Mouse (Mus musculus): ENCODE results near the gene Ripor3. TPM values are rescaled to one million over a fixed set of nuclear protein-coding genes. Genes with fewer than 3 reads are reported as not detected.
A peak's percentile ranks its signal among the peaks of the same experiment; 100 is the strongest.

Ripor3 gene
- total RNA-seq, 2 experiments from 2014 or later, result 0.20 to 0.33 TPM

DNA sequence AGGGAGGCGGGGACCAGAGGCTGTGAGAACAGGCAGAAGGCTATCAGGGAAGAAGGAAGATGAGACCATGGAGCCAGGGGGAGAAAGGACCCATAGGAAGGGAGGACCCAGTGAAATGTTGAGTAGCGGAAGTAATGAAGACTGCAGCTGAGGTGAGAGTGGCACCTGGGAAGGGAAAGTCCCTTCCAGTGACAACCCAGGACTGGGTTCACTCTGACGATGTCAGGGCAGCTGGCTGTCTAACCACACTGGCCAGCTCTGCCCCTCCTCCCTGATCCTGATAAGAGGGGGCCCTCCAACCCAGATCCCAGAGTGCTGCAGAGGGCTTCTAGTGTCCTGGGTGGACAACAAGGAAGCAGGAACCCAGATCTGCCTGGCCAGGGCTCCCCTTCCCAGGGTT is 12.9 kb downstream of the Ripor3 start:
- no peak for TF ChIP-seq CTCF (IDR thresholded peaks at IDR 0.05)
- DNase-seq, result no peak
- no peak overlapping the region for H3K4me3 ChIP-seq
- no peak overlapping the region for H3K27ac ChIP-seq
- intact Hi-C loops (cut with DNase I), result no loop called here

DNA sequence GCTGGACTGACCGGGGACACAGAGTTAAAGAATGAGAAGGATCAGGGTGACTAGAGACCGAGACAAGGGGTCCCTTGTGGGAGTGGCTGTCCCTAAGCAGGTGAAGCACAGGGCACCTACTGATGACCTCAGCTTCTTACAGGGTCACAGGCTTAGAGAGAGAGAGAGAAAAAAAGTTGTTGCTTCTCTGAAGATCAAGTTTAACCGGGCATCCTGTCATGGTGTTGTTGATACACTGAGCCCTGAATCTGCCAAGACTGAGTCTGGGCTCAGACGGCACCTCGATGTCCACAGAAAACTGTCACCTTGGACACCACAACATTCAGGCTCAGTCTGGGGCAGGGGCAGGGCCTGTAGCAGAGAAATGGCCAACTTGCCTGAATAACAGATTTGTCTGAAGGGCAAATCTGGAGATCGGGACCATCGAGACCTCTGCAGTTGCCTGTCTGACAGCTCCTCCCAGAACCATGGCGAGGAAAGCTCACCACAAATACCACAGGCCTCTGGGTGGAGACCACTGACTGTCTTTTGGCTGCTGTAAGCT is 13.7 kb downstream of the Ripor3 start:
- Histone ChIP-seq H3K4me3 (no peak overlapping the region), H3K27ac (no peak overlapping the region)
- TF ChIP-seq CTCF (IDR thresholded peaks at IDR 0.05), result no peak
- intact Hi-C loops (cut with DNase I), result no loop called here
- DNase-seq, result no peak

- TF ChIP-seq CTCF (IDR thresholded peaks at IDR 0.05), result no peak
- H3K4me3 ChIP-seq, result no peak overlapping the region
- no peak for DNase-seq
- intact Hi-C loops (cut with DNase I), result no loop called here
- no peak overlapping the region for H3K27ac ChIP-seq
Measured at GRCm38 (mm10) chr2:167995870-167996635, 14.4 kb downstream of the Ripor3 start.

DNA sequence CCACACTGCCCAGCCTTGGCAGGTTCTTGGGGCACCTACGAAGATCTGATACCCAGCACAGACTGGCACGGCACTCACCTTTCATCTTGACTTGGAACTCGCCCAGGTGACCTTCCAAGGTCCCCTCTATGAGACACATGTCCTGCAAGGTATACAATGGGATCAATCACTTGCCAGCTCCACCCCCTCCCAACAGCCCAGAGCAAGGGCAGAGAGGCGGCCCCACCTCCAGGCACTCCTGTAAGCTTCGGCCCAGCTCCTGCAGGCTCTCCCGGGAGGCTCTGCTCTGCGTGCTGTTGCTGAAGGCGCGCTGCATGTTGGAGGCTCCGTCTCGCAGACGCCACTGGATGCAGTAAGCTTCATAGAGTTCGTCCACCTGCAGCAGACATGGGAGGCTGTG is 17.2 kb downstream of the Ripor3 start:
- intact Hi-C loops (cut with DNase I), result no loop called here
- H3K27ac ChIP-seq, result no peak overlapping the region
- TF ChIP-seq CTCF (IDR thresholded peaks at IDR 0.05), result no peak
- no peak overlapping the region for H3K4me3 ChIP-seq
- no peak for DNase-seq

GRCm38 (mm10) chr2:167989310-167989709 is 21.1 kb downstream of the Ripor3 start:
- intact Hi-C loops (cut with DNase I), result loop anchor here (5.0 to 10.0 kb wide), 2 partner anchors 85 to 108 kb away; no protein-coding TSS in a partner anchor
- TF ChIP-seq CTCF (IDR thresholded peaks at IDR 0.05), result no peak

DNA sequence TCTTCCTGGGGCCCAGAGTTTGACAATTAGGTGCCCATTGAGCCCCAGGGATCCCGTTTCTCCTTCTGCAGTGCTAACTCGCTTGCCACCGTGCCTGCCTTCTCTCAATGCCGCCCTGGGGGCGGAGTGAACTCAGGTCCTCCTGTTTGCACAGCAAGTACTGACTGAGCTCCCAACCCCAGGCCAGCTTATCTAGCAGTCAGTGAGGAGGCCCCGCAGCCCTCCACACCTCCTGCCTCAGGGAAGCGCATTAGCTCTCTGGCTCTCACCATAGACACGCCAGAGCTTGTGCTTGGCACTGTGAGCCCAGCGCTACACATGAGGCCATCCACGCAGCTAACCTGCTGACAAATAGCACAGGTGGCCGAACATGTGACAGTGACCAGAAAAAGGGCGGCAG is 22.8 kb downstream of the Ripor3 start:
- Histone ChIP-seq H3K4me3 (no peak overlapping the region), H3K27ac (no peak overlapping the region)
- intact Hi-C loops (cut with DNase I), result loop anchor here (5.0 to 10.0 kb wide), 2 partner anchors 83 to 110 kb away; no protein-coding TSS in a partner anchor
- DNase-seq, result no peak
- no peak for TF ChIP-seq CTCF (IDR thresholded peaks at IDR 0.05)

More at GRCm38 (mm10) chr2:167989310-167989709, 21.1 kb downstream of the Ripor3 start:
- peak; percentile 62 for DNase-seq
- Histone ChIP-seq H3K4me3 (no peak overlapping the region), H3K27ac (peak overlapping the region; percentile 7; the same call in 1 of the 2 replicates)

- peak; percentile 61 for TF ChIP-seq CTCF (IDR thresholded peaks at IDR 0.05)
- Histone ChIP-seq H3K4me3 (no peak overlapping the region), H3K27ac (no peak overlapping the region)
- intact Hi-C loops (cut with DNase I), result loop anchor here (5.0 to 10.0 kb wide), 2 partner anchors 82 to 111 kb away; no protein-coding TSS in a partner anchor
- DNase-seq, result peak; percentile 58
Measured at GRCm38 (mm10) chr2:167986762-167987161, 23.7 kb downstream of the Ripor3 start.

GRCm38 (mm10) chr2:167984946-167985345 is 25.5 kb downstream of the Ripor3 start:
- intact Hi-C loops (cut with DNase I), result loop anchor here (5.0 to 10.0 kb wide), 2 partner anchors 80 to 112 kb away; no protein-coding TSS in a partner anchor
- Histone ChIP-seq H3K27ac (no peak overlapping the region), H3K4me3 (no peak overlapping the region)
- no peak for DNase-seq
- TF ChIP-seq CTCF (IDR thresholded peaks at IDR 0.05), result peak; percentile 25; the same call in 1 of the 2 replicates

- Histone ChIP-seq H3K27ac (peak overlapping the region; percentile 5; the same call in 1 of the 2 replicates), H3K4me3 (no peak overlapping the region)
- TF ChIP-seq CTCF (IDR thresholded peaks at IDR 0.05), result no peak
- no peak for DNase-seq
- intact Hi-C loops (cut with DNase I), result loop anchor here (10.0 kb wide), 1 partner anchor 80 kb away; no protein-coding TSS in a partner anchor
Measured at GRCm38 (mm10) chr2:167984371-167984770, 26.0 kb downstream of the Ripor3 start.

GRCm38 (mm10) chr2:167982646-167983045 is 27.8 kb downstream of the Ripor3 start:
- peak; percentile 46 for TF ChIP-seq CTCF (IDR thresholded peaks at IDR 0.05)
- DNase-seq, result no peak
- no peak overlapping the region for H3K4me3 ChIP-seq
- no peak overlapping the region for H3K27ac ChIP-seq
- intact Hi-C loops (cut with DNase I), result loop anchor here (10.0 kb wide), 1 partner anchor 78 kb away; no protein-coding TSS in a partner anchor

DNA sequence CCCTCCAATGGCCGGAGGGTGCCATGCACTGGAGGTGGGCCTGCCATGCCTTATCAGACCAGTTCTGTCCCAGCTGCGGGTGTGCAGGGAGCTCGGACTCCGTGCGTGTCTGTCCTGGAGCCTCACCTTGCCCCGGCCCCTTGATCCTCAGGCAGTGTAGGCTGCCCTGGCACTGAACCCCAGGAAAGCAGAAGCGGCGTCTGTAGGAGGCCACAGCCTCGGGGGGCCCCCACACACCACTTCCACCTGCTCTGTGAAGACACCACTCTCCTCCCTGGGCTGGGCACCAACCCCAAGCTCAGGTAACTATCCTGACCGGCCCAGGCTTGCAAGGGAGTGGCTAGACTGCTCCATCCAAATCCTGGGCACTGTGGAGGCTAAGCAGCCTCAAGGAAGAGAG is 30.0 kb downstream of the Ripor3 start:
- intact Hi-C loops (cut with DNase I), result loop anchor here (10.0 kb wide), 1 partner anchor 76 kb away; no protein-coding TSS in a partner anchor
- H3K4me3 ChIP-seq, result no peak overlapping the region

DNA sequence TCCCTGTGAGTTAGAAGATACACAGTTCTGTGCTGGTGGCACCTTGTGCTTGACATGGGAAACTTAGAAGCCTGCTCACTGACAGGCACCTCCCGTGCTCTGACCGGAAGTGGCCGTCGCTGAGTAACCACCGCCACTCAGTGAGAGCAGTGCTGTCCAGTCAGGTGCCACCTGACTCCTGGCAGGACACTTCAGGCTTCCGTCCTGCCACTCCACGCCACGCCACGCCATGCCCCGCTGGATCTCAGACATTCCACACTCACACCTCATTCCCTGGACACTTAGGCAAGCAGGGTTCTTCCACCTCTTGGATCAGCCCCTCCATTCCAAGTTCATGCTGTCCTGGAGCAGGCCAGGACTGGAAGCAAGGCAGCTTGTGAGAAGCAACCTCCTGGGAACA is 32.1 kb downstream of the Ripor3 start:
- intact Hi-C loops (cut with DNase I), result no loop called here
- TF ChIP-seq CTCF (IDR thresholded peaks at IDR 0.05), result no peak
- DNase-seq, result no peak

More for the DNA sequence above, 30.0 kb downstream of the Ripor3 start:
- DNase-seq, result no peak
- TF ChIP-seq CTCF (IDR thresholded peaks at IDR 0.05), result no peak
- H3K27ac ChIP-seq, result no peak overlapping the region

DNA sequence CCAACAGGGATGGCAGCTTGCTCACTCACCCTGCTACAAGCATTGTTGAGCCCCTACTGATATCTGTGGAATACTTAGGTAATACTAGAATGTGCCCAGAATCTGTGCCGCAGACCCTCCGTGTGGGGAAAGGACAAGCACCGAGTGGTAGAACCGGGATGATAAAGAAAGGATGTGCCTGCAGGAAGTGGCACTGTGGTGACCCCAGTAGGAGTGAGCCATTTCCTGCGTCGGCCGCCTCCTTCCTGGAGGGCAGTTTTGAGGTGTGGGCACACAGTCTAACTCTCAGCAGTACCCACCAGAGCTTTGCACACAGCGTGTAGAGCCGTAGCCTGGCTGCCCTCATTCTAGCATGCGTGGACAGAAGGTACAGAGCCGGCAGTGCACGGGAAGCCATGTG is 34.7 kb downstream of the Ripor3 start:
- TF ChIP-seq CTCF (IDR thresholded peaks at IDR 0.05), result no peak
- intact Hi-C loops (cut with DNase I), result no loop called here
- no peak for DNase-seq
- no peak overlapping the region for H3K4me3 ChIP-seq
- no peak overlapping the region for H3K27ac ChIP-seq

More for the DNA sequence above, 32.1 kb downstream of the Ripor3 start:
- no peak overlapping the region for H3K4me3 ChIP-seq
- H3K27ac ChIP-seq, result no peak overlapping the region
